Mouse (Mus musculus) hindbrain, postnatal 0 days (tissue): Measurements from ENCODE around the gene Exoc3l2. TPM values are rescaled to one million over a fixed set of nuclear protein-coding genes. Genes with fewer than 3 reads are reported as not detected.

ENCODE experiments used
- ATAC-seq: fragments of 200-750 bp; cut with Nextera tagmentation; 2 replicates; pipeline ENCODE4 v1.8.0; 2017; ENCODE audit warnings: mild to moderate bottlenecking, moderate TSS enrichment, moderate library complexity
- DNase-seq: peaks from one replicate; pipeline ENCODE4 v3.0.0-alpha.2; 2015; ENCODE audit warnings: low spot score
- H3K27ac ChIP-seq: fragments of 300-500 bp; sonication (generic); 2 replicates; pipeline ENCODE4 v1.5.1; 2014; ENCODE audit warnings: mild to moderate bottlenecking
- H3K27me3 ChIP-seq: fragments of 300-500 bp; sonication (generic); 2 replicates; pipeline ENCODE4 v1.6.1; 2014; ENCODE audit warnings: low read length, mixed read lengths; ENCODE audit not compliant: insufficient read depth
- H3K36me3 ChIP-seq: fragments of 300-500 bp; sonication (generic); 2 replicates; pipeline ENCODE4 v1.6.1; 2014; ENCODE audit warnings: low read length, mixed read lengths; ENCODE audit not compliant: insufficient read depth
- H3K4me1 ChIP-seq: fragments of 300-500 bp; sonication (generic); 2 replicates; pipeline ENCODE4 v1.6.1; 2014; ENCODE audit warnings: antibody characterized with exemption, low read length, mixed read lengths; ENCODE audit not compliant: insufficient read depth
- H3K4me2 ChIP-seq: fragments of 300-500 bp; sonication (generic); 2 replicates; pipeline ENCODE4 v1.6.1; 2014; ENCODE audit warnings: low read depth, mild to moderate bottlenecking, low read length, moderate library complexity, mixed read lengths
- H3K4me3 ChIP-seq: fragments of 300-500 bp; sonication (generic); 2 replicates; pipeline ENCODE4 v1.5.1; 2014; ENCODE audit warnings: low read length
- H3K9ac ChIP-seq: fragments of 300-500 bp; sonication (generic); replicated peaks from 2 replicates; pipeline ENCODE4 v1.6.1; 2014; ENCODE audit warnings: mild to moderate bottlenecking, low read length, moderate library complexity, mixed read lengths
- H3K9me3 ChIP-seq: fragments of 300-500 bp; sonication (generic); 2 replicates; pipeline ENCODE4 v1.6.1; 2016; ENCODE audit warnings: low read length, mixed read lengths
- CTCF ChIP-seq: IDR thresholded peaks from 2 replicates; pipeline ENCODE4 v1.5.1; 2016; ENCODE audit warnings: antibody characterized with exemption, control low read depth, low read depth
- WGBS: fragments of 180-500 bp; shearing (Covaris S2); extraction: QIAGEN DNeasy Blood & Tissue Kit; methylation state at CpG from one replicate; pipeline ENCODE4 v1.1.7; 2014; 5-methylcytosine and 5-hydroxymethylcytosine counted together
- polyA plus RNA-seq: library from polyadenylated mRNA; unstranded; fragments of >200 nt; fragmentation: Nextera tagmentation; extraction: Ambion mirVana; gene quantifications from 2 replicates; pipeline ENCODE4 v1.2.1, GENCODE M21; 2015
- total RNA-seq: library from RNA; depleted of rRNA; stranded (reverse); fragments of >200 nt; gene quantifications from 2 replicates; pipeline ENCODE4 v1.2.3, GENCODE M21; 2014

Gene Exoc3l2
- total and polyA plus RNA-seq, 2 experiments from 2014 or later = 1.3 to 2.3 TPM

GRCm38 (mm10) chr7:19503481-19504068 is 40.4 kb downstream of the Exoc3l2 start:
- WGBS = 39% methylated on average over 5 of the region's 5 CpGs
- H3K27me3 ChIP-seq = no peaks in the 10 kb centered on the region
- H3K4me2 ChIP-seq = no peak overlapping the region
- no peak for ATAC-seq
- 0 out of 2 replicates have a peak, but pooled peaks cover 4% of the 10 kb centered on the region for H3K4me1 ChIP-seq
- H3K36me3 ChIP-seq = no peaks in the 10 kb centered on the region
- DNase-seq = peak; percentile 52
- no peak overlapping the region for H3K4me3 ChIP-seq
- no peak overlapping the region for H3K9ac ChIP-seq
- TF ChIP-seq CTCF = peak; percentile 90
- no peaks in the 10 kb centered on the region for H3K9me3 ChIP-seq
- H3K27ac ChIP-seq = no peak overlapping the region

GRCm38 (mm10) chr7:19506326-19506725 is 43.2 kb downstream of the Exoc3l2 start:
- ATAC-seq = no peak
- no peaks in the 10 kb centered on the region for H3K27me3 ChIP-seq
- no peaks in the 10 kb centered on the region for H3K36me3 ChIP-seq
- TF ChIP-seq CTCF = peak; percentile 28; the same call in 1 of the 2 replicates
- no peak overlapping the region for H3K9ac ChIP-seq
- H3K9me3 ChIP-seq = no peaks in the 10 kb centered on the region
- no peak overlapping the region for H3K4me3 ChIP-seq
- 23% methylated on average over 6 of the region's 6 CpGs for WGBS
- H3K4me2 ChIP-seq = peak overlapping the region; percentile 88
- DNase-seq = no peak
- H3K27ac ChIP-seq = peak overlapping the region; percentile 83; the same call in 1 of the 2 replicates
- peaks cover 11% of the 10 kb centered on the region; the same call in 1 of the 2 replicates for H3K4me1 ChIP-seq

GRCm38 (mm10) chr7:19506969-19507611 is 44.0 kb downstream of the Exoc3l2 start:
- peak overlapping the region; percentile 76 for H3K4me3 ChIP-seq
- H3K27ac ChIP-seq = peak overlapping the region; percentile 83
- ATAC-seq = peak; percentile 39
- under 1% methylated on average over 70 of the region's 71 CpGs for WGBS
- no peaks in the 10 kb centered on the region for H3K36me3 ChIP-seq
- no peaks in the 10 kb centered on the region for H3K9me3 ChIP-seq
- TF ChIP-seq CTCF = no peak
- H3K4me2 ChIP-seq = peak overlapping the region; percentile 88
- peak; percentile 90 for DNase-seq
- no peaks in the 10 kb centered on the region for H3K27me3 ChIP-seq
- H3K9ac ChIP-seq = peak overlapping the region; percentile 78
- H3K4me1 ChIP-seq = peaks cover 11% of the 10 kb centered on the region; the same call in 1 of the 2 replicates

- peak overlapping the region; percentile 88 for H3K4me2 ChIP-seq
- H3K27ac ChIP-seq = peak overlapping the region; percentile 83
- no peak for ATAC-seq
- 4% methylated on average over 18 of the region's 18 CpGs for WGBS
- no peaks in the 10 kb centered on the region for H3K9me3 ChIP-seq
- H3K4me3 ChIP-seq = peak overlapping the region; percentile 76
- no peak for TF ChIP-seq CTCF
- peaks cover 11% of the 10 kb centered on the region; the same call in 1 of the 2 replicates for H3K4me1 ChIP-seq
- no peaks in the 10 kb centered on the region for H3K36me3 ChIP-seq
- peak overlapping the region; percentile 78 for H3K9ac ChIP-seq
- no peaks in the 10 kb centered on the region for H3K27me3 ChIP-seq
- DNase-seq = no peak
Observed at GRCm38 (mm10) chr7:19507612-19507981, 44.5 kb downstream of the Exoc3l2 start.

GRCm38 (mm10) chr7:19508150-19508923 is 45.2 kb downstream of the Exoc3l2 start, which contains the start of the genes Bloc1s3 and Trappc6a:
Gene Bloc1s3 (minus strand): TSS chr7:19508367.
Gene Trappc6a (plus strand): TSS chr7:19508395.
- peak within 1 kb of the TSS; percentile 88 for H3K4me2 ChIP-seq
- peak within 1 kb of the TSS; percentile 78 for H3K9ac ChIP-seq
- no peaks in the 10 kb centered on the region for H3K9me3 ChIP-seq
- H3K27me3 ChIP-seq = no peaks in the 10 kb centered on the region
- no peaks in the 10 kb centered on the region for H3K36me3 ChIP-seq
- peaks cover 11% of the 10 kb centered on the region; the same call in 1 of the 2 replicates for H3K4me1 ChIP-seq
- H3K27ac ChIP-seq = peak within 1 kb of the TSS; percentile 83
- ATAC-seq (peak; percentile 97), DNase-seq (peak; percentile 96)
- H3K4me3 ChIP-seq = peak within 1 kb of the TSS; percentile 76
- peak; percentile 42 for TF ChIP-seq CTCF
- under 1% methylated on average over 56 of the region's 56 CpGs for WGBS

- H3K36me3 ChIP-seq = no peaks in the 10 kb centered on the region
- no peaks in the 10 kb centered on the region for H3K9me3 ChIP-seq
- peak overlapping the region; percentile 88 for H3K4me2 ChIP-seq
- 7% methylated on average over 15 of the region's 15 CpGs for WGBS
- no peak for DNase-seq
- H3K9ac ChIP-seq = peak overlapping the region; percentile 78
- peak overlapping the region; percentile 76 for H3K4me3 ChIP-seq
- TF ChIP-seq CTCF = no peak
- peak overlapping the region; percentile 83 for H3K27ac ChIP-seq
- no peak for ATAC-seq
- peaks cover 11% of the 10 kb centered on the region; the same call in 1 of the 2 replicates for H3K4me1 ChIP-seq
- H3K27me3 ChIP-seq = no peaks in the 10 kb centered on the region
Observed at GRCm38 (mm10) chr7:19508924-19509568, 45.9 kb downstream of the Exoc3l2 start.
